Mouse (Mus musculus) heart, postnatal 4 days (tissue): ENCODE data around the gene Map4k4. TPM values are rescaled to one million over a fixed set of nuclear protein-coding genes. Genes with fewer than 3 reads are reported as not detected.

Source experiments
- DNase-seq: peaks from one replicate; pipeline ENCODE4 v3.0.0; 2021
- total RNA-seq, 2 experiments: library from RNA; stranded (reverse); gene quantifications; 2 replicates each; pipeline ENCODE4 v1.2.3; 2021

Gene Map4k4
- total RNA-seq, 2 experiments from 2014 or later = 207 to 231 TPM

DNA sequence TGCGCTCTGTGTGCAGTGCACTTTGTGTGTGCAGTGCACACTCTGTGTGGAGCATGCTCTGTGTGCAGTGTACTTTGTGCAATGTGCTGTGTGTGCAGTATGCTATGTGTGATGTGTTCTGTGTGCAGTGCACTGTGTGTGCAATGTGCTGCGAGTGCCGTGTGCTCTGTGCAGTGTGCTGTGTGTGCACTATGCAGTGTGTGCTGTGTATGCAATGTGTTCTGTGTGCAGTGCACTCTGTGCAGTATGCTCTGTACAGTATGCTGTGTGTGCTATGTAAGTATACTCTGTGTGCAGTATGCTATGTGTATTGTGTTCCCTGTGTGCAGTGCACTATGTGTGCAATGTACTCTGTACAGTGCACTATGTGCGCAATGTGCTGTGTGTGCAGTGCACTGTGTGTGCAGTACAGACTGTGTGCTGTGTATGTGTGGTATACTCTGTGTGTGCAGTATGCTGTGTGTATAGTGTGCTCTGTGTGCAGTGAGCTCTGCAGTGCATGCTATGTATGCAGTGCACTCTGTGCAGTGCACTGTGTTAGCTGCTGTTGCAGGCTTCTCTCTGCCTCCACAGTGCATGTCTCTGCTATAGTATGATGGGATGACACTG, 105.4 kb downstream of the Map4k4 start:
- no peak for DNase-seq

DNA sequence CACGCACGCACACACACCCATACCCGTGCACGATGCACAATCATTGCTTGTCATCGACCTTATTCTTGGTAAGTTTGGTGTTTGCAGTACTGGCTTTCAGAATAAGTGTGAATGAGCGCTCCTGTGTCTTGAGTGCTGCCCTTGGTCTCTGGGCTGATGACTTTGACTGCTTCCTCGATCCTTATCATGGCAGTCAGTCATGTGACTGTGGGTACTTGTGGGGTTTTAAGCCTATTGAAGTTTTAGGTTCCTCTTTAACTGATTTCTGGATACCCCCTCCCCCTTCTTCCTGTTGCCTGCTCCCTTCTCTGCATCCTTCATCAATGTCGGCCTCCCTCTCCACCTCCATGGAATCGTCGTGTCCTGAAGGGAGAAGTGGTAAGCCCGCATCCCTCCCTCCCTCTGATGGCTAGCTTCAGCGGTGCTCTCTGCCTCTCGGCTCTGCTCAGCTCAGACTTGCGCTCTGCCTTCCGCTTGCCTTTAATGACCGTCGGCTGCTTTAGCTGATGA, 107.3 kb downstream of the Map4k4 start:
- DNase-seq = no peak

DNA sequence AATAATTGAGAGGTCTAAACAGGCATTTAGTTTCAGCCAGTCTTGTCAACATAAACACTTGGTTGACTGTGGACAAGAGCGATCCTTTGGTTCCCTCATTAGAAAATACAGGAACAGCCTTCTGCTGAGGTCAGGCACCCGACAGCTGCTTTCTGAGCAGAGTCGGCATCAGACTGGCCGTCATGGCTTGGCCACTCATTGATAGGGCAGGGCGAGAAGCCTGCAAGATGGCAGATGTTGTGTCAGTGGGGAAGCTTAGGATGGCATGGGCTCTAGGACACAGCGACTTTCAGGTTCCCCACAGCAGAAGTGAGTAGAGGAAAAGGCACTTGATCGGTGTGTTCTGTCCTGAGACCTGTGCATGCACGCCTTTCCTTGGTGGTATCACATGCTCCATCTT, 112.0 kb downstream of the Map4k4 start:
- no peak for DNase-seq

DNA sequence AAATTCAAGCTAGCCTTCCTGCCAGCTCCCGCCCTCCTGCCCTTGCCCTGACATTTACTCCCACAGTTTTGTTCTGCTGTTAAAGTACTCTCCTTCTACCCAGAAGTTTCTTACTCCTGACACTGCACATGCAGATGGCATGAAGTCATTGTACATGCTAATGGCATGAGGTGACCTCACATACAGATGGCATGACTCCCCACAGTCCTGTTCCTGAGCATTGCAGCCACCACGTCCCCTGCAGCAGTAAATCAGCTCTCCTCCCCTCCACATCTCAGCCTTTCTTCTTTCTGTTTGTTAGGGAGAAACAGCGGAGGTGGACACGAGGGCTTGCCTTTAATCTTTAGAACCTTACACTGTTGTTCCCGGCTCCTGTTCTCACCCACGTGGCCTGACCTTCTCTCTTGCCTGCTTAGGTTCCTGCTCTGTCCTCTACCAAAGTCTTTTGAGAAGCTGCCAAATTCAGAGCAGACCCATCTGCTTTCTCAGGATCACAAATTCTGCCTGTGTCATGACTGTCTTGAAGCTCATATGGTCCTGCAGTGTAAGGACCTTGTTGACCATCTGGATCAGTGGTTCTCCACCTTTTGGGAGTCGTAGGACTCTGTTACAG, 114.5 kb downstream of the Map4k4 start:
- no peak for DNase-seq

DNA sequence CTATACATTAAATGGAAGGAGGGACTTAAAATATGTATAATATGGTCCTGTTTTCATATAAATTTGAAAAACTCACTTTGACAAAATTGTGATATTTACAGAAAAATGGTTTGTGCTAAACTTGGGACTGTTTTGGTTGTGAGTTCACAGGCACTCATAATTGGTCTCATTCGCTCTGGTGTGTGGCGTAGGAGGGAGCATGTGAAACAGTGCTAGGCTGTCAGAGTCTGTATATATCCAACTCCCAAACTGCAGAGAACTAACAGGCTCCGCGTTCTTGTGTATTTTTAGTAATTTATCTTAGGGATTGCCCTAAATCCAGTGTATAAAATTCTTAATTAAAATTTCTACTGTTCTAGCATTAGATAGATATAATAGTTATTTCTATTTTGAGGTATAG, 120.9 kb downstream of the Map4k4 start:
- DNase-seq = no peak

DNA sequence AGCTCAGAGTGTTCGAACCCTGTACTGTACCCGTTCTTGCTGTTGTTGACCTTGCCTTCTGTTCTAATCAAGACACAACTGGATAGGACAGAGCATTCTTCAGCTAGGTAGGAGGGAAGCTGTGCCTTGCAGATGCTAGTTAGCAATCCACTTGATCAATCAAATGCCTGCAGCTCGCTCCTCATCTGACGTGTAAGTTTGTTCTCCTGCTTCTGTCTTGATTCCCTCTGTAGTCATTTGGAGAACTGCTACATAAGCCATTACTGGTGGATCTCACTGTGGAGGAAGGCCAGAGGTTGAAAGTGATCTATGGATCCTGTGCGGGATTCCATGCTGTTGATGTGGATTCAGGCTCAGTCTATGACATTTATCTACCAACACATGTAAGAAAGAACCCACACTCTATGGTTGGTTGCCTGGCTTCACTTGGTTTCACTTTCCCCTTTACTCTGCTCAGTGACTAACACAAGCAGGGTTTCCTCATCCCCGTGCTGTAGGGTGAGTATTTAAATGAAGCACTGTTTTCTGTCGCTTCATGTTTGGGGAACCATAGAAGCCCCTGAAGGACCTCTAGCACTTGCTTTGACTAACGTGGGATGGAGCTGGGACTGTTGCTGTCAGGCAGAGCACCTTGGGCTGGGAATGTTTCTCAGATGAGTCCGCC, 121.9 kb downstream of the Map4k4 start:
- no peak for DNase-seq

DNA sequence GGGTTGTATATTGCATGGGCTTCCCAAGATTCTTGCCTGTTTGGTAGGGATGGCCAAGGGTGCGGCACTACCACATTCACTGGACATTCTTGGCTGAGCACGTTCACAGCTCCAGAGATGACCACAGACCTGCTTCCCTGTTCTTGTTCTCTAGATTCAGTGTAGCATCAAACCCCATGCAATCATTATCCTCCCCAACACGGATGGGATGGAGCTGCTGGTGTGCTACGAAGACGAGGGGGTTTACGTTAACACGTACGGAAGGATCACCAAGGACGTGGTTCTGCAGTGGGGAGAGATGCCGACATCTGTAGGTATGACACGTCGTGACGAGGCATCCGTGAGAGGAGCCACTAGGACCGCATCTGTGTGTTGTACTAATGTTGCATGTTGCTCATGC, 122.5 kb downstream of the Map4k4 start:
- no peak for DNase-seq

DNA sequence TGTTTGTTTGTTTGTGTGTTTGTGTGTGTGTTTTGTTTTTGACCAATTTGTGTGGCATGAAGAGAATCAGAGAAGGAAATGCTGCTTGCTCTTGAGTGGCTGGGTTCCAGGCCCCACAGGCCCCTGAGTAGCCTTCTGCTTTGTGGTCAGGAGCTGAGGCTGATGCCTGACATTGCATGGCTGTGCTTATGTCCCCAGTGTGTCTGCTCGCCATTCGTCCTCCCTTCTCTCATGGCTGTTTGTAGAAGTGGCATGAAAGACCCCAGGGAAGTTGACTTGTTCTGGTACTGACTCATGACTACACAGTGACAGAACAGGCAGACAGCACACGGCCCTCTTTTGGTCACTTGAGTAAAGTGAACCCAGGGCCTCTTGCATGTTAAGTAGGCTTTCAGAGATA, 123.0 kb downstream of the Map4k4 start:
- DNase-seq = no peak

DNA sequence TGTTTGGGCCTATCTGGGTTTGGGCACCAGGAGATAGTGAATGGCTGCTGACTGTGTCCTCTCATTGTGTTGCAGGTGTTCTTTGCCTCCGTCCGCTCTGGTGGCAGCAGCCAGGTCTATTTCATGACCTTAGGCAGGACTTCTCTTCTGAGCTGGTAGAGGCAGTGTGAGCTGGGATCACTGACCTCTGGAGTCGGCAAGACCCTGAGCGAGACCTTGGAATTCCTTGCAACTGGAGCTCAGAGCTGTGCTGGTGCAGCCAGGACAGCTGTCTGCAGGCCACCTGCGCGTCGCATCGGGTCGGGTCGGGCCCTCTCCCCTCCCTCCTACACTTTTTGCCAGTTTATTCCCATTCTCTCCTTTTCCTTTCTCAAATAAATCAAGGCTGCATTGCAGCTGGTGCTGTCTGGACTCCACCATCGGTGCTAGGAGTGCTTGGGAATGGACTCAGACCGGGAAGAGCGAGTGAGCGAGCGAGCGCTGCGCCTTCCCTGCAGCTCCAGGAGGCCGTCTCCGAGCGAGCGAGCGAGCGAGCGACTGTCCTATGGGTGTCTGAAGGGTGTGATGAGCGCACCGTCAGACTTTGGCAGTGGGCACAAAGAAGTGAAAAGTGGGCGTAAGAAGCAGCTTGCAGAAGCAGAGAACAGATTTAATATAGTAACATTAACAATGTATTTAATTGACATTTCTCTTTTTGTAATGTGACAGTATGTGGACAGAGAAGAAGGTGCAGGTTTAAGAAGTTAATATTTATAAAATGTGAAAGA, 124.0 kb downstream of the Map4k4 start:
- no peak for DNase-seq

DNA sequence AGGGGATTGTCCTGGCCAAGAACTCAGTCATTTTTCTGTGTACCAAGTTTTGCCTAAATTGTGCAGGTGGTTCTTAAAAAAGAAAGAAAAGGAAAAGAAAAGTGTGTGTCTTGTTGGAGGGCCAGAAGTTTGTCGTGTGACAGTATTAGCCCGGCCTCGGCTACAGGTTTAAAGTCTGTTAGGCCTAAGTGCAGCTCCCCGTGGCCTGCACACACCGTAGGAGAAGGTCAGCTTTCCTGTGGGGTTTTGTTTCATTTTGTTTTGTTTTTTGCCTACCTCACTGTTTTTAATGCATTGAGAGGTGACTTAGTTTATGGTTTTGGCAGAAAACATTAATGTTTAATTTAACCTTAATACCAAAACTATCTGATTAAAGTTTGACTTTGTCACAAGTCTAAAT, 124.7 kb downstream of the Map4k4 start:
- no peak for DNase-seq

DNA sequence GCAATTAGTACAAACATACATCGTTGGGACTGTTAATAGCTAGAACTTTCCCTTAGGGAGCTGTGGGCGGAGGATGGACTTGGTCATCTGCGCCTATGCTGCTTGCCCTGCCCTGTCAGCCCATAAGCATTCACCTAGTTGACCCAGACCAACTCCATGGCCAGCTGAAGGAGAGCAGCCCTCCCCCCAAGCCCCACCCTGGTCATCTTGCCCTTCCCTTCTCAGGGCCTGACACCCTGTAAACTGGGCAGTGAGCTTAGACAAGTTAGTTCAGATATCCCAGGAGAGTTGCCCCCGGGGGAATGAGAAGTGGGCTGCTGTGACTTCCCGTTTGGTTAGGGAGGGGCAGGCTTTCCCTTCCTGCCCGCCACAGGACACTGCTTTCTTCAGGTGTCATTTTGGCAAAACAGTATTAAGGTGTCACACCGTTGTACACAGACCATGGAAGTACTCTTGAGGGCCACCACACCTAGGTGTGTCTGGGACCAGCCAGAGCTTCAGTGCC, 126.5 kb downstream of the Map4k4 start:
- DNase-seq = no peak

DNA sequence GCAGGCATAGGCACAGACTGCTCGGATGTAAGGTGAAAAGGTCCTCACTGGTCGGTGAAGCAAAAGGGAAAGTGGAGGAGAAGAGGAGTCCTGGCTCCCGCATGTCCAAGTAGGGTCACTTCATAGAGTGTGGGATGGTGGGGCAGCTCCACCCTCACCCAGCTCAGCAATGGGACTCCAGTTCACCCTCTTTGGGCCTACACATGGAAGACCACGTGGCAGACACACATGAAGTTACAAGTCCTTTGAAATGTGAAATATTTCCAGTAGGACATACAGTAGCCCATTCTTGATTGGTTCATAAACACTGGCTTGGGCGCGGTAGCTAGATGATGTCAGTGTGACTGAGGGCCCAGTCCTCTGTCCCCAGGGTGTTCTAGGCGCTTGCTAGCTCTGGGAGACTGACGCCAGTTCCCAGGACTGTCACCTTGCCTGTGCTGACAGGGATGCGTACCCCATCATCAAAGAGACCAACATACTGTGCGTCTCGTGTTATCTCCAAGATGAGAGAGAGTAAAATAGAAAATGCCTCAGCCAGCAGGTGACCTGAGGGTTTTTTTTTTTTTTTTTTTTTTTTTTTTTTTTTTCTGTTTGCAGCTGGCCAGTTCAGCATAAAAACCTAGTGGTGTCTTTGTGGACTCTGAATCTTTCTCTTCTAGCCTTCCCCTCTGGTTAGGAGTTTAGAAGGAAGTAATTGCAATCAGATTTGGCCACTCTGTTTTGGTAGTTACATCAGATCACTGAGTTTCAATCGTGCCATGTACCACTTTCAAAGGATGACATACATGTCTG, 127.7 kb downstream of the Map4k4 start:
- peak; percentile 29 for DNase-seq

DNA sequence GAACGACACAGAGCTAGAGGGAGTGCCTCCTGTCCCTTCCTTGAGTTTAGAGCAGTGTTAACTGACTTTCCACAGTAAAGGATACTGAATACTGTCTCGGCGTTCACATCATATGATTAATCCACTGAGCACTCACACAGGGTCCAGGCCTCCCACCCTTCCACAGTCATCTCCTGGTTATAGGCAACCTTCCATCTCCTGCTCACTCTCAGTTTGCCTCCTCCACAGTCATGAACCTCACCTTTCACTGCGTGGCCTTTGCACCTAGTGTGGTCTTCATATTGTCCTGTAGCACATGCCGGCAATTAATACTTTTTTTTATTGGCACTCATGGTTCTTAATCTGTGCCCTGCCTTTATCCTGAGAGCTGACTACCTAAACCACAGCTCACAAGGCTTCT, 128.9 kb downstream of the Map4k4 start:
- no peak for DNase-seq

DNA sequence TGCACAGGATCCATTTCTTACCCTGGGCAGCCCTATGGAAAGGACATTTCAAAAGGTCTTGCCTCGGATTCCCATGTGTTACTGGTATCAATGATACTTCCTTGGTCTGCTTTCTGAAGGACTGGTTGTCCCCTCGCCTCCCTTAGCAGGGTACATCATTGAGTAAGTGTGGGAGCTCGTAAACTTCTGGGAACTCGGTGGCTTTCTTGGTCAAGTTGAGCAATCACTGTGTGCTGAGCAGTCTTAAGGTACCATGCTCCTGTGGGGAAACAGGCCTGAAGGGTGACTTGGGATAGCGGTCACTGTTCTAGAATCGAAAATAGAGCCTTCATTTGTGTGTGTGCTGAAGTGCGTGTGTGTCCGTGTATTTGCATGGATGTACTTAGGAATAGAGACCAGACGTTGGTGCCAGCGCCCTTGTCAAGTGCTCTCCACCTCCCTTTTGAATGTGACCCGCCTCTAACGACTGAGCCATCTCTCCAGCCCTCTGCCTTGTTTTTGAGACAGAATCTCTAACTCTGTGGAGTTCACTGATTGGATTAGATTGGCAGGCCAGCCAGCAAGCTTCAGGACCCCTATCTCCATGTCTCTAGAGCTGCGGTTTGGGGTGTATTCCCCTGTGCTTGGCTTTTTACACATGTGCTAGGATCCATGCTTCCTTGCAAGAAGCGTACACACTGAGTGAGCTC, 129.7 kb downstream of the Map4k4 start:
- DNase-seq = no peak

DNA sequence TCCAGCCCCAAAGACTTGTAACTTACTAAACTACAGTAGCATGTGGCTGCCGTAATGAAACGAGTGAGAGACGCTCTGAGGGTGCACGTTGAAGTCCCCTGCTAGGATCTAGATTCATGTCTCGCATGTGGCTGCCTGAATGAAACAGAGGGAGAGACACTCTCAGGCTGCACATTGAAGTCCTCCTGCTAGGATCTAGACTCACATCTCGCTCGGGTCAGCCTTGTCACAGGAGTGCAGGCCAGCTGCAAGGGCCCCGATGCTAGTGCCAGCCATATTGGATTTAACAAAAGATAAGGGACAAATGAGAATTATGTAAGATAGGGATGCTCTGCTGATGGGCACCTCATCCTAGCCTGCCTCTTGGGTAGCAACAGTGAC, 130.3 kb downstream of the Map4k4 start:
- DNase-seq = no peak

DNA sequence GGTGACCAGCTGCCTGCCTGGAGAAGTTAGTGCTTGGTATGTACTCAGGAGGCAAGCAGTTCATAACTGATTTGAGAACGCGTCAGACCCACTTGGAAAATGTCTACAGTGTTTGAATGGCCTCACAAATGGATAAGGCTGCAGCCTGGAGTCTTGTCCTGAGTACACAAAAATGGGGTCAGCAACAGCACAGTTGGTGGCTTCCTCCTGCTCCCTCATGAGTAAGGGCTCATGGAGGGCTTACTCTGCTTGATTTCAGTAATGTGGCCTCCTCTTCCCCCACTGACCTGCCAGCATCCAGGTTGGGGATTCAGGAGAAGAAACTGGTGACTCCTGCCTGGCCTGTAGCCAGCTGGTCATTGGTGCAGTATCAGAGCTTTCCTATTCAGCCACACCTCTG, 130.9 kb downstream of the Map4k4 start:
- no peak for DNase-seq

DNA sequence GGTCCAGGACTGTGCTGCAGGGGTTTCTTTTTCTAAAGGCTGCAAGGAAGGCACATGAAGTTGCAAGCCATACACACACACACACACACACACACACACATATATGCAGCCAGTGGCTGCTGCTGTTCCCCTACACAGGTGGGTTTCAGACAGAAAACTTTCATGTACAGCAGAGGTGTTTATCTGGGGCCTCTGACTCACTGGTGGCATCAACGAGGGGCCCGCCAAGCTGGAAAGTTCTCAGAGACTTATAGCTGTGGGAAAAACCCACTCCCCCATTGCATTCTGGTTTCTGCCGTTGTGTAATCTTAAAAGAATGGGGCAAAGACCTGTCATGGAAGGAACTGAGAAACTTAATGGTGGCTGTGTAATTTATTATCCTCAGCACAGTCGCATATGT, 132.6 kb downstream of the Map4k4 start:
- no peak for DNase-seq

DNA sequence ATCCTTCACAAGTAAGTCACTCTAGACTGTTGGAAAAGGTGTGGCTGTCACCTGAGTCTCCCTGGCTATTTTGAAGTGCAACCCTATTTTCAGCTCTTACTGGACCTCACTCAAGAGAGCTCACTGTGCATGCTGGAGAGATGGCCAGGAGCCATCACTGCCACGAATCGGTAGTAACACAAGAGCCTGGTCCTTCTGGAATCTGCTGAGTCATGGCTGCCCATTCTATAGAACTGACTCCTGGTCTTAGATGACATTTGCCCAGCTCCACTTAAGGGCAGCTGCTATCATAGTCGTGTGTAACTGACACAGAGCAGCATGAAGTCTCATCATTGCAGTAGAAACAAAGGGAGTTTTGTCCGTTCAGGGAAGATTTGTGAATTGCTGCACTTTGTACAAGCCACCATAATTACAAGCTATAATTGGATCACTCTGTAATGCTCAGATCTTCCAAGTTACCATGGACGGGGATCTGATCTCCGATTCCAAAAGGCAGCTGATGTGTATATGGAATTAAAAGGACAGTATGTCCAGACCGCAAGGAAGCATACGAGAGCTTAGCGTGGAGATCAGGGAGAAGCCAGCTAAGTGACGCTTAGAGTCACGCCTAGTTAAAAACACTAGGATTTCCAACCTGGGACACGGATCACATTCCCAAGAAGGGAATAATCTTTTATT, 133.2 kb downstream of the Map4k4 start:
- DNase-seq = peak; percentile 28

DNA sequence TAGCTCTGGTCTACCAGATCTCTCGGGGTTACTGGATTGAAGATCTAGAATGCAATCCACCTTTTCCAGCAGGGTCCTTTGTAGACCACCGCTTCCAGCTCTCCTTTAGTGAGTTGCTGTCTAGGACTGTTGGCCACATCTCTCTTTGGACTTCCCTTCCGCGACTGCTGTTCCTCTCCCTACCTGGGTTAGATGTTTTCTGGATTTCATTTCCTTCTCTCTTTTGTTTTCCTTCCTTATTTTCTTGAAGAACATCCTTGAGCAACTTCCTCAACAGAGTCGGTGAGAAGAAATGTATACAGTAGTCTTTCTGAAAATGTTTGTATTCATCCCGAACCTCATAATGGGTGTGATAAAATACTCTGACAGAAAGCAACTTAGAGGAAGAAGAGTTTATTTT, 137.1 kb downstream of the Map4k4 start:
- DNase-seq = no peak

DNA sequence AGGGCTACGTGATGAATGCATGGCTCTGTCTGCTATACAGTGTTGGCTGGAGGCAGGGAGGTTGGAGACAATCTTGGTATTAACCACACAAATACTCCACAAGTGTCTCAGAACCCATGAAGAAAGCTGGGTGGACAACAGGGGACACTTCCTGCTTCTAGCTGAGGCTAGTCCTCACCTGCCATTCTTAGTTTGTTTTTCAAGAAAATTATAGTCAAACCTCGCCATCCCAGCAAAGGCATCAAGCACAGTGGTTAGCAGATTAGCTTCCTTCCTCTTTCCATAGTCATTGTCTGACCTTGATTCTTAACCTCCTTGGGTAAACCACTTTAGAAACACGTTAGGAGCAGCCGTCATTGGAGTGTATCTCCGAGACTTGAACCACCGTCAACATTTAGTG, 145.0 kb downstream of the Map4k4 start:
- no peak for DNase-seq

DNA sequence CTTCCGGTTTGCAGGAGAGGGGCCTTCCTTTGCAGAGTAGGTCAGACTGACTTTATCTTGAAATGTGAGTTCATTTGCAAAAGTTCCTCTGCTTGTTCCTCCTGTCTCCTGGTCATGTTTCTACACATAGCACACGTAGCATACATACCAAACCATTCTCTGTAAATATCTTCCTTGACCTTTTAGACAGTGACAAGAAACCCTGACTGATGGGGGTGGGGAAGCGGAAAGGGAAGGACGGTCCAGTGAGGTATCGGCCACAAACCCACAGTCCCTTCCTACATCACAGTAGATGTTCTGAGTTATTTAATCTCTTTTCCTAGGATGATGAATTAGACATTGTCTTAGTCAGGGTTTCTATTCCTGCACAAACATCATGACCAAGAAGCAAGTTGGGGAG, 145.9 kb downstream of the Map4k4 start:
- no peak for DNase-seq
